Comparison of ENCODE assay signal across 27 mouse cellular contexts in genomic region chr16:24225897-24226296, GRCm38 (mm10).
"Had no signal": no experiment of that assay in that cellular context is flagged by ENCODE, and none has a peak within 500 bp of the region (broad histone marks: within the 10 kb centered on the region; RNA-seq: fewer than 3 reads in every experiment).

No protein-coding gene starts in this region.

- H3K27ac ChIP-seq: embryonic facial prominence, embryonic 10.5 days; embryonic facial prominence, embryonic 12.5 days; embryonic facial prominence, embryonic 13.5 days; embryonic facial prominence, embryonic 15.5 days; forebrain, embryonic 10.5 days; forebrain, embryonic 12.5 days; forebrain, embryonic 13.5 days; forebrain, embryonic 15.5 days; gastrocnemius, adult 2 months had no signal

- DNase-seq: cerebellum, adult 2 months; cerebellum, adult 8-10 months; cerebellum, adult 9-10 months; cerebellum, adult 9-11 months; cerebellum, postnatal 10 days; cerebellum, postnatal 14 days; cerebellum, postnatal 25 days; cerebellum, postnatal 36 days; embryo, embryonic 11 days; forebrain, postnatal 0 days; gastrocnemius, adult 2 months; gastrocnemius, postnatal 10 days; gastrocnemius, postnatal 14 days; gastrocnemius, postnatal 25 days; gastrocnemius, postnatal 36 days; heart, adult 18-20 months had no signal

- H3K27me3 ChIP-seq: embryonic facial prominence, embryonic 12.5 days; embryonic facial prominence, embryonic 13.5 days; embryonic facial prominence, embryonic 15.5 days; forebrain, embryonic 12.5 days; forebrain, embryonic 13.5 days; forebrain, embryonic 15.5 days had no signal

- H3K9ac ChIP-seq: embryonic facial prominence, embryonic 12.5 days; embryonic facial prominence, embryonic 13.5 days; embryonic facial prominence, embryonic 15.5 days; forebrain, embryonic 12.5 days; forebrain, embryonic 13.5 days; forebrain, embryonic 15.5 days; forebrain, postnatal 0 days had no signal

- H3K4me3 ChIP-seq: embryonic facial prominence, embryonic 10.5 days; embryonic facial prominence, embryonic 12.5 days; embryonic facial prominence, embryonic 13.5 days; embryonic facial prominence, embryonic 15.5 days; erythroblast, embryonic 14.5 days; forebrain, embryonic 10.5 days; forebrain, embryonic 12.5 days; forebrain, embryonic 13.5 days; forebrain, embryonic 15.5 days; gastrocnemius, adult 2 months had no signal

- H3K9me3 ChIP-seq: embryonic facial prominence, embryonic 10.5 days; embryonic facial prominence, embryonic 12.5 days; embryonic facial prominence, embryonic 13.5 days; embryonic facial prominence, embryonic 15.5 days; forebrain, embryonic 10.5 days; forebrain, embryonic 12.5 days; forebrain, embryonic 13.5 days; forebrain, embryonic 15.5 days had no signal

- H3K4me1 ChIP-seq: embryonic facial prominence, embryonic 12.5 days; embryonic facial prominence, embryonic 13.5 days; embryonic facial prominence, embryonic 15.5 days; forebrain, embryonic 13.5 days; forebrain, embryonic 15.5 days had no signal

- H3K4me2 ChIP-seq: embryonic facial prominence, embryonic 12.5 days; embryonic facial prominence, embryonic 13.5 days; embryonic facial prominence, embryonic 15.5 days; forebrain, embryonic 12.5 days; forebrain, embryonic 13.5 days; forebrain, embryonic 15.5 days had no signal

- H3K36me3 ChIP-seq: embryonic facial prominence, embryonic 10.5 days; embryonic facial prominence, embryonic 12.5 days; embryonic facial prominence, embryonic 13.5 days; embryonic facial prominence, embryonic 15.5 days; forebrain, embryonic 10.5 days; forebrain, embryonic 12.5 days; forebrain, embryonic 15.5 days had no signal

- ATAC-seq: forebrain, embryonic 13.5 days; forebrain, embryonic 14.5 days; forebrain, embryonic 15.5 days; forebrain, embryonic 16.5 days; forebrain, postnatal 0 days had no signal
